Mouse (Mus musculus) layer of hippocampus, postnatal 25 days (tissue): ENCODE measurements around the gene Stap2. TPM values are rescaled to one million over a fixed set of nuclear protein-coding genes. Genes with fewer than 3 reads are reported as not detected.

Source experiments
- total RNA-seq, 2 experiments: library from RNA; stranded (reverse); gene quantifications; 2 replicates each; pipeline ENCODE4 v1.2.3; 2021

The Stap2 gene
- total RNA-seq, 2 experiments from 2014 or later = 2.7 to 3.2 TPM

Other genes with a start within 250 kb of the Stap2 start
- 1 to 10 TPM; 6.1 to 7.0 TPM for gene Zfp119a, start 126.7 kb downstream of the Stap2 start, total RNA-seq
- 1 to 10 TPM; 5.8 TPM for gene Zfp959, start 113.5 kb downstream of the Stap2 start, total RNA-seq
- 1 to 10 TPM; 3.1 to 3.4 TPM for gene Zfp119b, start 56.1 kb downstream of the Stap2 start, total RNA-seq
- 1 to 10 TPM; 2.3 to 2.8 TPM for gene Ebi3, start 52.9 kb downstream of the Stap2 start, total RNA-seq
- gene Yju2, start 46.5 kb downstream of the Stap2 start, total RNA-seq = 10 to 100 TPM; 16.7 to 16.9 TPM
- 10 to 100 TPM; 24.3 to 29.0 TPM for gene Shd, start 35.1 kb downstream of the Stap2 start, total RNA-seq
- gene Fsd1, start 19.1 kb downstream of the Stap2 start, total RNA-seq = 10 to 100 TPM; 72.4 to 82.6 TPM
- gene Mpnd, start 127 bp upstream of the Stap2 start, total RNA-seq = 100 to 1,000 TPM; 110 to 116 TPM
- 10 to 100 TPM; 63.1 to 64.0 TPM for gene Sh3gl1, start 31.1 kb upstream of the Stap2 start, total RNA-seq
- gene Chaf1a, start 34.9 kb upstream of the Stap2 start, total RNA-seq = 1 to 10 TPM; 3.9 to 4.9 TPM
- gene Ubxn6, start 69.4 kb upstream of the Stap2 start, total RNA-seq = 10 to 100 TPM; 83.3 to 87.4 TPM
- gene Hdgfl2, start 74.0 kb upstream of the Stap2 start, total RNA-seq = 100 to 1,000 TPM in 1 of 2 experiments, 10 to 100 TPM in 1; 96.4 to 126 TPM
- 1 to 10 TPM in 1 of 2 experiments, under 1 TPM in 1; 0.68 to 2.4 TPM for gene Plin4, start 104.2 kb upstream of the Stap2 start, total RNA-seq
- gene Plin5, start 112.0 kb upstream of the Stap2 start, total RNA-seq = under 1 TPM; 0.30 to 0.85 TPM
- gene Lrg1, start 116.4 kb upstream of the Stap2 start, total RNA-seq = 1 to 10 TPM; 1.1 to 1.4 TPM
- gene Sema6b, start 134.8 kb upstream of the Stap2 start, total RNA-seq = 100 to 1,000 TPM; 141 to 143 TPM
- 1 to 10 TPM; 5.4 to 6.6 TPM for gene Tnfaip8l1, start 156.9 kb upstream of the Stap2 start, total RNA-seq
- gene Mydgf, start 178.3 kb upstream of the Stap2 start, total RNA-seq = 10 to 100 TPM; 39.4 to 41.4 TPM
- gene Dpp9, start 213.3 kb upstream of the Stap2 start, total RNA-seq = 10 to 100 TPM; 64.7 to 67.3 TPM